Mouse (Mus musculus): ENCODE measurements at regions not wholly inside any gene's neighbourhood (a gene's known extent, or its start where the extent isn't known, plus 50 kb on each side); places are given as distances from the start of the nearest gene placed in this dataset.

GRCm38 (mm10) chr17:9328886-9329455 is 92.9 kb upstream of the Gm17728 start:
- ATAC-seq (ENCODE audit: low FRiP score) (no peak), DNase-seq (ENCODE audit: low spot score, missing footprints) (no peak)
- no peak overlapping the region for H3K4me3 ChIP-seq (ENCODE audit: low read depth, low read length)
- no peaks in the 10 kb centered on the region for H3K4me1 ChIP-seq (ENCODE audit: control insufficient read depth, insufficient read depth, low read length)
- WGBS, result 85% methylated on average over 4 of the region's 4 CpGs
- H3K27me3 ChIP-seq (ENCODE audit: control insufficient read depth, insufficient read depth, low read length), result no peaks in the 10 kb centered on the region
- H3K36me3 ChIP-seq (ENCODE audit: control insufficient read depth, insufficient read depth, low read length), result no peaks in the 10 kb centered on the region
- no peak overlapping the region for H3K9ac ChIP-seq (ENCODE audit: low read length)
- H3K4me2 ChIP-seq, result no peak overlapping the region
- H3K9me3 ChIP-seq (ENCODE audit: control insufficient read depth, low read length), result no peaks in the 10 kb centered on the region
- H3K27ac ChIP-seq (ENCODE audit: low read depth, low read length), result no peak overlapping the region

GRCm38 (mm10) chr17:9357572-9358159 is 64.2 kb upstream of the Gm17728 start:
- Histone ChIP-seq H3K36me3 (ENCODE audit: control insufficient read depth, insufficient read depth, low read length) (no peaks in the 10 kb centered on the region), H3K9ac (ENCODE audit: low read length) (no peak overlapping the region), H3K27ac (ENCODE audit: low read depth, low read length) (no peak overlapping the region; the same call in 1 of the 2 replicates), H3K9me3 (ENCODE audit: control insufficient read depth, low read length) (no peaks in the 10 kb centered on the region), H3K27me3 (ENCODE audit: control insufficient read depth, insufficient read depth, low read length) (no peaks in the 10 kb centered on the region), H3K4me2 (no peak overlapping the region), H3K4me1 (ENCODE audit: control insufficient read depth, insufficient read depth, low read length) (peaks cover 7% of the 10 kb centered on the region; the same call in 1 of the 2 replicates), H3K4me3 (ENCODE audit: low read depth, low read length) (no peak overlapping the region)
- ATAC-seq (ENCODE audit: low FRiP score) (peak; percentile 82), DNase-seq (ENCODE audit: low spot score, missing footprints) (peak; percentile 86)
- whole genome bisulfite sequencing, result 59% methylated on average over 5 of the region's 5 CpGs

Measured in midbrain, embryonic 11.5 days (tissue).